ENCODE assay signal across 8 mouse cellular contexts in genomic region chr10:50592355-50593293, GRCm38 (mm10). TPM values are rescaled to one million over a fixed set of nuclear protein-coding genes. Genes with fewer than 3 reads are reported as not detected.
DNase-seq lines count a peak whose midpoint lies in the region; ATAC-seq and TF ChIP-seq lines count a peak whose summit lies in the region.

Gene Ascc3, plus strand, starts transcription at chr10:50592669.

- DNase-seq in gastrocnemius, postnatal 10 days, result peak; percentile 94
- peak; percentile 95 for DNase-seq in induced T-regulatory cell, adult 2 months (ENCODE audit: low read depth)
- peak; percentile 79 to 89 for DNase-seq in left cerebral cortex, adult 9 months (ENCODE audit: low spot score in 2 of 2)
- DNase-seq in right cerebral cortex, postnatal 14 days, result peak; percentile 90
- peak; percentile 89 to 91 for DNase-seq in urinary bladder, postnatal 36 days (ENCODE audit: low spot score in 2 of 2)

- peak; percentile 88 for ATAC-seq in activated CD4-positive, CD25-positive, alpha-beta regulatory T cell, adult 4 months
- peak; percentile 84 for ATAC-seq in megakaryocyte progenitor cell, adult 5-6 weeks (replicated peaks; ENCODE audit: poor library complexity)

- no peaks in the 10 kb centered on the region for H3K4me1 ChIP-seq in cortical plate, adult 2 months (ENCODE audit: control insufficient read depth, insufficient read depth, low read length)

- TF ChIP-seq CTCF in cortical plate, adult 2 months (IDR thresholded peaks at IDR 0.05; ENCODE audit: extremely low read depth, insufficient read depth, low read length), result no peak

- peak within 1 kb of the TSS; percentile 97 for H3K27ac ChIP-seq in cortical plate, adult 2 months (ENCODE audit: insufficient read depth, low read length)

- H3K4me3 ChIP-seq in cortical plate, adult 2 months (ENCODE audit: insufficient read depth, low read length), result peak within 1 kb of the TSS; percentile 82

- TF ChIP-seq POLR2A in cortical plate, adult 2 months (IDR thresholded peaks at IDR 0.05; ENCODE audit: extremely low read depth, insufficient read depth, low read length), result peak; percentile 80

RNA-seq across cellular contexts. Expression of gene Ascc3, which starts in this region (rescaled TPM):
- 10 to 100 TPM; 24.7 to 25.1 TPM for polyA plus RNA-seq in activated CD4-positive, CD25-positive, alpha-beta regulatory T cell, adult 4 months (2017; shearing (Covaris generic))
- polyA plus RNA-seq in cortical plate, adult 2 months (2012; rRNA removed), result 13.2 and 15.0 TPM in 2 replicates
- total RNA-seq in gastrocnemius, postnatal 10 days (2021), result 10 to 100 TPM; 13.6 to 17.1 TPM
- 44.9 and 46.7 TPM in 2 replicates for total RNA-seq in megakaryocyte progenitor cell, adult 5-6 weeks (2015)
- total RNA-seq in megakaryocyte progenitor cell, adult 5-6 weeks (2017), result 35.7 and 38.7 TPM in 2 replicates

Comparison
In these comparisons a context has a peak if more than half of its experiments do, and no peak if none do; other contexts are left out.
1. Peak in every context shown above with its lines: DNase-seq, ATAC-seq, H3K4me3 ChIP-seq and H3K27ac ChIP-seq.